Mouse (Mus musculus): ENCODE measurements around the gene Sdr9c7. TPM values are rescaled to one million over a fixed set of nuclear protein-coding genes. Genes with fewer than 3 reads are reported as not detected.
"Not testable (repeated sequence)": the region's sequence is repeated elsewhere in the genome, so short reads cannot be mapped to it uniquely, and the experiment has no call there.

Sdr9c7 gene
- polyA plus RNA-seq, 1 experiment from 2014 or later: not detected

DNA sequence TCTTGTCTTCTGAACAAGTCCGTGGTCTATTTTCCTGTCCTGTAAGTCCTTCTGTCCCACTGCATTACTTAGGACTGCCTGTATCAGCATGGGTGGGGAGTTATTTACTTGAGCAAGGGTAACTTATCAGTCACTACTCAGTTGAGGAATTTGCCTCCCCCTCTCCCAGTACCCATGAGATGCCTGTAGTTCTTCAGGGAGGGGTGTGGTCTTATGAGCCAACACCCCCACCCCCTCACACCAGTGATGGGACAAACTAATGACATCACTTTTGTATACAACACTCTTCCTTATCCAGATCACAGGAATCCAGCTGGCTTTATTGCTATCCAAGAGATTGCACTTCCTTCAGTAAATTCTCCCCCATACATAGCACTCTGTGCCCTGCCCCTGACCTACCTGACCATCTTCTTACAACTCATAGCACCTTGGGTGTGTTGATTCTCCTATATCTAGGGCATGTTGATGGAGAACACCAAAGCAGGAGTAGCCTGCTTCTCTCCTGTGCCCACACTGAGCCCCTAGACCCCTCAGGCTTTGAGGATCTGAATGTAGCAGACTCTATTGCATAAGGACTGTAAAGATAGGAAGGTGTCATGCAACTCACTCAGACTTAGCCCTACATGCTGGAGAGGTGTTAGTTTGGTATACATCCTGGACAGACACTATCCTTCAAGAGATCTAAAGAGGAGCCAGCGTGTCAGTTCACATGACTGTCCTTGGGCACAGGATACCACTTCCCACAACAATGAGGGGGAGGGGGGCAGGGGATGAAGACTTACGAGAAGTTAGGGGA is 19.9 kb upstream of the Sdr9c7 start:
- DNase-seq (peak; percentile 29), ATAC-seq (ENCODE audit: insufficient read depth) (peak; percentile 57)
- no peak overlapping the region for H3K4me3 ChIP-seq (ENCODE audit: low read depth, low read length)
- no peak for TF ChIP-seq CTCF (IDR thresholded peaks at IDR 0.05; ENCODE audit: low read depth)
- no peak overlapping the region for H3K4me2 ChIP-seq
- H3K27me3 ChIP-seq (ENCODE audit: insufficient read depth, low read length): no peaks in the 10 kb centered on the region
- H3K4me1 ChIP-seq (ENCODE audit: insufficient read depth): peaks cover 3% of the 10 kb centered on the region; the same call in 1 of the 2 replicates
- no peak overlapping the region for H3K9ac ChIP-seq
- H3K27ac ChIP-seq (ENCODE audit: low read depth): no peak overlapping the region
- WGBS: 39% methylated on average over 3 of the region's 3 CpGs
- no peaks in the 10 kb centered on the region for H3K36me3 ChIP-seq (ENCODE audit: insufficient read depth)
- H3K9me3 ChIP-seq (ENCODE audit: low read depth, low read length): no peaks in the 10 kb centered on the region

DNA sequence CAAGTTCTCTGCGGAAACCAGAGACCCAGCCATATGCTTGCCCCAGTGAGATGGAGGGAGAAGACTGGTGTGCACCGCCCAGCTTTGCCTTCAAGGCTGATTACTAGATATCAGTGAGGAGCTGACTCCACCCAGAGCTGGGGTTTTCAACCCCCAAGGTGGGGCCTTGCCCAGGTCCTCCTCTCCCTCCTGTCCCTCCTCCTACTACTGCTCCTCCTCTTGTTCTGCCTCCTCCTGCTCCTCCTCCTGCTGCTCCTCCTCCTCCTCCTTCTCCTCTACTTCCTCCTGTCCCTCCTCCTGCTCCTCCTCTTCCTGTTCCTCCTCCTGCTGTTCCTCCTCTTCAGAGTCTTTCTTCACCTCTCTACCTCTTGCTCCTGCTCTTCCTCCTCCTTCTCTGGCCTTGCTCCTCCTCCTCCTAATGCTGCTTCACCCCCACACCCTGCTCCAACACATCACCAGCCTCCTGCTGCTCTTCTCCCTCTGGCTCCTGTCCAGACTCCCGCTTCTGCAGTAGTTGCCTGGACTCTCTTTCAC is 19.1 kb upstream of the Sdr9c7 start:
- no peak overlapping the region for H3K9ac ChIP-seq
- H3K4me2 ChIP-seq: no peak overlapping the region
- H3K27ac ChIP-seq (ENCODE audit: low read depth): no peak overlapping the region
- no peak overlapping the region for H3K4me3 ChIP-seq (ENCODE audit: low read depth, low read length)
- H3K9me3 ChIP-seq (ENCODE audit: low read depth, low read length): no peaks in the 10 kb centered on the region
- no peaks in the 10 kb centered on the region for H3K27me3 ChIP-seq (ENCODE audit: insufficient read depth, low read length)
- ATAC-seq (ENCODE audit: insufficient read depth) (peak; percentile 66), DNase-seq (peak; percentile 24)
- no peak for TF ChIP-seq CTCF (IDR thresholded peaks at IDR 0.05; ENCODE audit: low read depth)
- peaks cover 3% of the 10 kb centered on the region; the same call in 1 of the 2 replicates for H3K4me1 ChIP-seq (ENCODE audit: insufficient read depth)
- 76% methylated on average over 3 of the region's 3 CpGs for whole genome bisulfite sequencing
- H3K36me3 ChIP-seq (ENCODE audit: insufficient read depth): no peaks in the 10 kb centered on the region

GRCm38 (mm10) chr10:127881041-127881440 is 17.3 kb upstream of the Sdr9c7 start:
- Histone ChIP-seq H3K4me2 (no peak overlapping the region), H3K27me3 (ENCODE audit: insufficient read depth, low read length) (no peaks in the 10 kb centered on the region), H3K36me3 (ENCODE audit: insufficient read depth) (no peaks in the 10 kb centered on the region), H3K4me1 (ENCODE audit: insufficient read depth) (peaks cover 3% of the 10 kb centered on the region; the same call in 1 of the 2 replicates), H3K4me3 (ENCODE audit: low read depth, low read length) (no peak overlapping the region), H3K9me3 (ENCODE audit: low read depth, low read length) (no peaks in the 10 kb centered on the region), H3K9ac (no peak overlapping the region), H3K27ac (ENCODE audit: low read depth) (no peak overlapping the region)
- no peak for DNase-seq
- no peak for ATAC-seq (ENCODE audit: insufficient read depth)
- WGBS: 86% methylated on average over 4 of the region's 4 CpGs
- TF ChIP-seq CTCF (IDR thresholded peaks at IDR 0.05; ENCODE audit: low read depth): no peak

- TF ChIP-seq CTCF (IDR thresholded peaks at IDR 0.05; ENCODE audit: low read depth): no peak
- DNase-seq (no peak), ATAC-seq (ENCODE audit: insufficient read depth) (no peak)
- Histone ChIP-seq H3K4me3 (ENCODE audit: low read depth, low read length) (no peak overlapping the region), H3K27me3 (ENCODE audit: insufficient read depth, low read length) (no peaks in the 10 kb centered on the region), H3K36me3 (ENCODE audit: insufficient read depth) (no peaks in the 10 kb centered on the region), H3K4me1 (ENCODE audit: insufficient read depth) (no peaks in the 10 kb centered on the region), H3K9ac (no peak overlapping the region), H3K4me2 (no peak overlapping the region), H3K27ac (ENCODE audit: low read depth) (no peak overlapping the region), H3K9me3 (ENCODE audit: low read depth, low read length) (no peaks in the 10 kb centered on the region)
- 76% methylated on average over 1 of the region's 1 CpGs for WGBS
Measured at GRCm38 (mm10) chr10:127886551-127886950, 11.8 kb upstream of the Sdr9c7 start.

- Histone ChIP-seq H3K4me2 (no peak overlapping the region), H3K36me3 (ENCODE audit: insufficient read depth) (no peaks in the 10 kb centered on the region), H3K27me3 (ENCODE audit: insufficient read depth, low read length) (no peaks in the 10 kb centered on the region), H3K4me3 (ENCODE audit: low read depth, low read length) (no peak overlapping the region), H3K9ac (no peak overlapping the region), H3K27ac (ENCODE audit: low read depth) (no peak overlapping the region), H3K4me1 (ENCODE audit: insufficient read depth) (no peaks in the 10 kb centered on the region), H3K9me3 (ENCODE audit: low read depth, low read length) (no peaks in the 10 kb centered on the region)
- DNase-seq: no peak
- TF ChIP-seq CTCF (IDR thresholded peaks at IDR 0.05; ENCODE audit: low read depth): no peak
- WGBS: 74% methylated on average over 4 of the region's 4 CpGs
- no peak for ATAC-seq (ENCODE audit: insufficient read depth)
Measured at GRCm38 (mm10) chr10:127886971-127887370, 11.3 kb upstream of the Sdr9c7 start.

DNA sequence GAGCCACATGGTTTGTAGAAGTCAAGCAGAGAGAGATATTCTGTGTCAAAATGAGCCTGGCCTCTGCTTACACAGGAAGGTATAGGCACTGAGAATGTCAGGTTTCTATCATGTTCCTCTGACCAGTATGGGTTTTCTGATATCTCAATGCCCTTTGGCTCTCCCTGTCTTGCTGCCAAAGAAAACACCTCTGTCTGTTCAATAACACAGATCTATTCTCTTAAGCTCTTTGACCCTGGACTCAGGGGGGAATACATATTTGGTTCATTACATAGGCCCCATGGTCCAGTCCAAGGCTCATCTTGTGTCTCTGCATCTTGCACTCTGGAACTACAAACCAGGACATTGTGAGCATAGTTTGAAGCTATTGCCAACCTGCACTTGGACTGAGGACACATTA is 9.7 kb upstream of the Sdr9c7 start, which contains the start of gene Rdh7:
Gene Rdh7, minus strand, starts transcription at position 213 of the 400 bp plus-strand sequence.
- no peak for DNase-seq
- no peak for TF ChIP-seq CTCF (IDR thresholded peaks at IDR 0.05; ENCODE audit: low read depth)
- H3K27me3 ChIP-seq (ENCODE audit: insufficient read depth, low read length): no peaks in the 10 kb centered on the region

GRCm38 (mm10) chr10:127891481-127891880 is 6.8 kb upstream of the Sdr9c7 start:
- Histone ChIP-seq H3K36me3 (ENCODE audit: insufficient read depth) (no peaks in the 10 kb centered on the region), H3K27me3 (ENCODE audit: insufficient read depth, low read length) (no peaks in the 10 kb centered on the region), H3K9ac (no peak overlapping the region), H3K4me2 (no peak overlapping the region), H3K4me1 (ENCODE audit: insufficient read depth) (no peaks in the 10 kb centered on the region; the same call in 1 of the 2 replicates), H3K9me3 (ENCODE audit: low read depth, low read length) (no peaks in the 10 kb centered on the region), H3K4me3 (ENCODE audit: low read depth, low read length) (no peak overlapping the region), H3K27ac (ENCODE audit: low read depth) (no peak overlapping the region)
- TF ChIP-seq CTCF (IDR thresholded peaks at IDR 0.05; ENCODE audit: low read depth): no peak
- DNase-seq (no peak), ATAC-seq (ENCODE audit: insufficient read depth) (no peak)
- WGBS: 77% methylated on average over 1 of the region's 1 CpGs

More for the DNA sequence above, 9.7 kb upstream of the Sdr9c7 start, which contains the start of gene Rdh7:
- Histone ChIP-seq H3K36me3 (ENCODE audit: insufficient read depth) (no peaks in the 10 kb centered on the region), H3K9ac (no peak within 1 kb of the TSS), H3K9me3 (ENCODE audit: low read depth, low read length) (no peaks in the 10 kb centered on the region), H3K4me1 (ENCODE audit: insufficient read depth) (no peaks in the 10 kb centered on the region), H3K27ac (ENCODE audit: low read depth) (no peak within 1 kb of the TSS), H3K4me3 (ENCODE audit: low read depth, low read length) (no peak within 1 kb of the TSS), H3K4me2 (no peak within 1 kb of the TSS)
- no peak for ATAC-seq (ENCODE audit: insufficient read depth)

DNA sequence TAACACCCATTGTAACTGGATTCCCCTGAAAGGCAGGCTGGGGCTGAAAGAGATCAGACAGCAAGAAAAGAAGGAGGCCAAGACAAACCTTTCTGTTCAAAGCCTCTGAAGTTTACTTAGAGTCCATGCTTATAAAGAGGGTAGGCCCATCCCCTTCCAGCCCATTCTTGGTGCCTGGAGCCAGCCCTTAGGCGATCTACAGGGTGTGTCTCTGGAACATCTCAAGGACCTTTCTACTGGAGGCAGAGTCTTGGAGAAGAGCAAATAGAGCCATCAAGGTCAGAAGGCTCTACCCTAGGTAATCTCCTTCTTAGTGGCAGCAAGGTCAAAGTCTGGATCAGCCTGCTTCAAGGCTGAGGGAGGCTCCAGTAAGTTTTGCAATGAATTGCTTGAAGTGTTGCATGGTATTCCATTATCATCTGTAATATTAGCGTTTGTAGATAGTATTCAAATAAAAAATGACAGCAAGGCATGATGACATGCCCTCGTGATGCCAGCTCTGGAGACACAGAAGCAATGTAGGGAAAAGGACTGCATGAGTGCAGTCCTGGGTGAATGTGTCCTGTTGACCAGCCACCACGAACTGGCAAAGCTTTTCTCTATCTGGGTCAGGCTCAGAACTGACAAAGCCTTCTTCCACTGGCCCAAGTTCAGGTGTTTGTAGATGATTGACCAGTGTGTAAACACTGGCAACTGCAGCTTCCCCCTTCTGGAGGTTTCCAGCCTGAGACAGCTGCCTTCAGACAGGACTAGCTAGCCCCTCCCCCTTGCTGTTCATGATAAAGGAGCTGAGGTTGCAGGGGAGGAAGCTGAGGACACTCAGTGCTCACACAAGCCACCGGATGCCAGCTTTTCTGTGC is 4.9 kb upstream of the Sdr9c7 start:
- peak; percentile 61 for DNase-seq
- 44% methylated on average over 5 of the region's 5 CpGs for WGBS
- H3K4me2 ChIP-seq; H3K27ac ChIP-seq (ENCODE audit: low read depth); H3K27me3 ChIP-seq (ENCODE audit: insufficient read depth, low read length); H3K36me3 ChIP-seq (ENCODE audit: insufficient read depth); H3K9me3 ChIP-seq (ENCODE audit: low read depth, low read length); H3K4me1 ChIP-seq (ENCODE audit: insufficient read depth); H3K9ac ChIP-seq; H3K4me3 ChIP-seq (ENCODE audit: low read depth, low read length): not testable (repeated sequence)
- peak; percentile 76; the same call in 1 of the 2 replicates for ATAC-seq (ENCODE audit: insufficient read depth)

Data from lung, embryonic 14.5 days (tissue).